8 mouse cellular contexts compared by ENCODE assay signal in the genomic region with DNA sequence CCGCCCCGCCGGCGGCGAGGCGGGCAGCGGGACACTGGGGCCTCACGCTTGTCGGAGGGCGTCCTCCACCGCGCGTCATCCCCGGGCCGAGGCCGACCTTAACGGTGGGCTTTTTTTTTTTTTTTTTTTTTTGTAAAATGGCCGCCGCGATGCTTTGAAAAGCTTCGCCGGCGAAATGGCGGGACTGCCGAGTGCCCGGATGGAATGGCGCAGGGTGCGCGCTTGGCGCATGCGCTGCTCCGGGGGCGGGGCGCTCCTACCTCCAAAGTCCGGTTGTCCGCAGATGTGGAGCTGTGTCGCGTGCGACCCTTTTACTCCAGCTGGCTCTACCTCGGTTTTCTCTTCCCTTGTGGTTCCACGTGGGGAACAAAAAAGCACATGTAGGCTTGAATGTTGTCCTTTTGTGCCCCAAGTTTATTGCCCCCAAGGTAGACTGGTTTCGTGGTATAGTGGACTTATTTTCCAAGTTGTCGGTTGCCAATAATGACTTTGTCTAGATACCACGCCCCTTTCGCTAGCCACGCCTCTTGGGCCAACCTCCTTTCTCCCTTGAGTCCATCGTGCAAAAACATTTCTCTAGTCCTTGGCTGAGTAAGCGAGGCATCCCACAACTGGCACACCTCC. TPM values are rescaled to one million over a fixed set of nuclear protein-coding genes. Genes with fewer than 3 reads are reported as not detected.
A peak's percentile ranks its signal among the peaks of the same experiment; 100 is the strongest.
DNase-seq lines count a peak whose midpoint lies in the region; ATAC-seq and TF ChIP-seq lines count a peak whose summit lies in the region.

No protein-coding gene starts in this region.

- DNase-seq in CD8-positive naive resting alpha-beta T cell, adult 2 months (ENCODE audit: low read depth in 2 of 2, low spot score in 2 of 2), result peak; percentile 68 to 80
- DNase-seq in brain, embryonic 14.5 days (ENCODE audit: low read depth), result peak; percentile 97
- peak; percentile 95 to 96 for DNase-seq in kidney, postnatal 25 days
- DNase-seq in lung, adult 2 months, result peak; percentile 94
- DNase-seq in testis, postnatal 14 days (ENCODE audit: low spot score), result peak; percentile 93

- H3K4me1 ChIP-seq in erythroblast, embryonic 14.5 days (ENCODE audit: control insufficient read depth), result peaks cover 81% of the 10 kb centered on the region
- peaks cover 65% of the 10 kb centered on the region for H3K4me1 ChIP-seq in heart, embryonic 15.5 days (replicated peaks)
- peaks cover 15% of the 10 kb centered on the region for H3K4me1 ChIP-seq in lung, adult 2 months (ENCODE audit: control insufficient read depth, insufficient read depth, low read length)
- peaks cover 79% of the 10 kb centered on the region for H3K4me1 ChIP-seq in neural tube, embryonic 15.5 days

- H3K36me3 ChIP-seq in erythroblast, embryonic 14.5 days (ENCODE audit: control insufficient read depth), result peaks cover 34% of the 10 kb centered on the region
- peaks cover 25% of the 10 kb centered on the region for H3K36me3 ChIP-seq in heart, embryonic 15.5 days
- peaks cover 25% of the 10 kb centered on the region for H3K36me3 ChIP-seq in neural tube, embryonic 15.5 days

- no peak for TF ChIP-seq POLR2A in brain, embryonic 14.5 days (IDR thresholded peaks at IDR 0.05; ENCODE audit: borderline replicate concordance, extremely low read depth, insufficient read depth, insufficient read length, poor library complexity, severe bottlenecking)
- TF ChIP-seq POLR2A in lung, adult 2 months (IDR thresholded peaks at IDR 0.05; ENCODE audit: borderline replicate concordance, extremely low read depth, low read depth, low read length), result no peak; the same call in 1 of the 2 replicates

- ATAC-seq in heart, embryonic 15.5 days (replicated peaks; ENCODE audit: insufficient number of reproducible peaks, insufficient read depth, low FRiP score, low read depth), result peak; percentile 57
- ATAC-seq in neural tube, embryonic 15.5 days (ENCODE audit: low FRiP score), result peak; percentile 49

- H3K9me3 ChIP-seq in erythroblast, embryonic 14.5 days (ENCODE audit: control insufficient read depth, low read length), result peaks cover 26% of the 10 kb centered on the region
- H3K9me3 ChIP-seq in heart, embryonic 15.5 days (replicated peaks), result no peaks in the 10 kb centered on the region
- H3K9me3 ChIP-seq in neural tube, embryonic 15.5 days (replicated peaks), result no peaks in the 10 kb centered on the region

- no peak for TF ChIP-seq CTCF in brain, embryonic 14.5 days (IDR thresholded peaks at IDR 0.05; ENCODE audit: borderline replicate concordance, extremely low read depth, insufficient read depth, insufficient read length)
- TF ChIP-seq CTCF in lung, adult 2 months (IDR thresholded peaks at IDR 0.05; ENCODE audit: insufficient read depth, low read length), result no peak

- H3K4me2 ChIP-seq in heart, embryonic 15.5 days, result peak overlapping the region; percentile 69
- H3K4me2 ChIP-seq in neural tube, embryonic 15.5 days, result peak overlapping the region; percentile 96

- H3K4me3 ChIP-seq in erythroblast, embryonic 14.5 days (replicated peaks), result peak overlapping the region; percentile 87
- peak overlapping the region; percentile 92 for H3K4me3 ChIP-seq in heart, embryonic 15.5 days
- peak overlapping the region; percentile 93 for H3K4me3 ChIP-seq in lung, adult 2 months (replicated peaks; ENCODE audit: extremely low read depth, low read depth, low read length)
- peak overlapping the region; percentile 90 for H3K4me3 ChIP-seq in neural tube, embryonic 15.5 days (replicated peaks)

- H3K27ac ChIP-seq in heart, embryonic 15.5 days, result peak overlapping the region; percentile 99
- peak overlapping the region; percentile 100 for H3K27ac ChIP-seq in neural tube, embryonic 15.5 days (replicated peaks)

- peak overlapping the region; percentile 98 for H3K9ac ChIP-seq in heart, embryonic 15.5 days
- H3K9ac ChIP-seq in neural tube, embryonic 15.5 days (replicated peaks), result peak overlapping the region; percentile 100

- peaks cover 8% of the 10 kb centered on the region for H3K27me3 ChIP-seq in erythroblast, embryonic 14.5 days (ENCODE audit: control insufficient read depth)
- no peaks in the 10 kb centered on the region for H3K27me3 ChIP-seq in heart, embryonic 15.5 days
- no peaks in the 10 kb centered on the region for H3K27me3 ChIP-seq in neural tube, embryonic 15.5 days (replicated peaks)

- WGBS in heart, embryonic 15.5 days, result under 1% methylated on average over 45 of the region's 48 CpGs
- under 1% methylated on average over 48 of the region's 48 CpGs for WGBS in lung, adult 2 months
- WGBS in neural tube, embryonic 15.5 days, result under 1% methylated on average over 47 of the region's 48 CpGs

RNA-seq across cellular contexts. Expression of gene Cirbp, which starts 2.4 kb away (rescaled TPM):
- 381 and 490 TPM in 2 replicates for polyA plus RNA-seq in brain, embryonic 14.5 days (2012; rRNA removed)
- 3.9 and 4.3 TPM in 2 replicates for polyA plus RNA-seq in erythroblast, embryonic 14.5 days (2012)
- 86.7 and 90.2 TPM in 2 replicates for polyA plus RNA-seq in heart, embryonic 15.5 days (2015; fragmentation: Nextera tagmentation; extraction: Ambion mirVana)
- polyA plus RNA-seq in lung, adult 2 months (2012; rRNA removed), result 162 and 200 TPM in 2 replicates
- 284 and 345 TPM in 2 replicates for polyA plus RNA-seq in neural tube, embryonic 15.5 days (2015; fragmentation: Nextera tagmentation; extraction: Ambion mirVana)

RNA-seq across cellular contexts. Expression of gene 1600002K03Rik, which starts 4.6 kb away (rescaled TPM):
- 18.5 and 21.2 TPM in 2 replicates for polyA plus RNA-seq in brain, embryonic 14.5 days (2012; rRNA removed)
- 0.60 and 0.99 TPM in 2 replicates for polyA plus RNA-seq in erythroblast, embryonic 14.5 days (2012)
- 7.7 and 9.1 TPM in 2 replicates for polyA plus RNA-seq in heart, embryonic 15.5 days (2015; fragmentation: Nextera tagmentation; extraction: Ambion mirVana)
- polyA plus RNA-seq in lung, adult 2 months (2012; rRNA removed), result 11.2 and 14.0 TPM in 2 replicates
- 13.5 and 14.3 TPM in 2 replicates for polyA plus RNA-seq in neural tube, embryonic 15.5 days (2015; fragmentation: Nextera tagmentation; extraction: Ambion mirVana)

RNA-seq across cellular contexts. Expression of gene Efna2, which starts 11.1 kb away (rescaled TPM):
- polyA plus RNA-seq in brain, embryonic 14.5 days (2012; rRNA removed), result 57.2 and 66.4 TPM in 2 replicates
- 0.10 and 0.16 TPM in 2 replicates for polyA plus RNA-seq in erythroblast, embryonic 14.5 days (2012)
- 8.6 and 9.7 TPM in 2 replicates for polyA plus RNA-seq in heart, embryonic 15.5 days (2015; fragmentation: Nextera tagmentation; extraction: Ambion mirVana)
- 3.6 and 4.7 TPM in 2 replicates for polyA plus RNA-seq in lung, adult 2 months (2012; rRNA removed)
- 25.9 and 31.2 TPM in 2 replicates for polyA plus RNA-seq in neural tube, embryonic 15.5 days (2015; fragmentation: Nextera tagmentation; extraction: Ambion mirVana)

RNA-seq across cellular contexts. Expression of gene Midn, which starts 20.1 kb away (rescaled TPM):
- 177 and 213 TPM in 2 replicates for polyA plus RNA-seq in brain, embryonic 14.5 days (2012; rRNA removed)
- polyA plus RNA-seq in erythroblast, embryonic 14.5 days (2012), result 7.0 and 9.3 TPM in 2 replicates
- polyA plus RNA-seq in heart, embryonic 15.5 days (2015; fragmentation: Nextera tagmentation; extraction: Ambion mirVana), result 11.6 and 16.8 TPM in 2 replicates
- polyA plus RNA-seq in lung, adult 2 months (2012; rRNA removed), result 110 and 150 TPM in 2 replicates
- 19.4 and 20.5 TPM in 2 replicates for polyA plus RNA-seq in neural tube, embryonic 15.5 days (2015; fragmentation: Nextera tagmentation; extraction: Ambion mirVana)

RNA-seq across cellular contexts. Expression of gene Cbarp, which starts 27.5 kb away (rescaled TPM):
- polyA plus RNA-seq in brain, embryonic 14.5 days (2012; rRNA removed), result 152 and 242 TPM in 2 replicates
- 0.15 and 0.52 TPM in 2 replicates for polyA plus RNA-seq in erythroblast, embryonic 14.5 days (2012)
- polyA plus RNA-seq in heart, embryonic 15.5 days (2015; fragmentation: Nextera tagmentation; extraction: Ambion mirVana), result 1.7 and 2.9 TPM in 2 replicates
- 29.9 and 31.5 TPM in 2 replicates for polyA plus RNA-seq in lung, adult 2 months (2012; rRNA removed)
- 91.9 and 93.0 TPM in 2 replicates for polyA plus RNA-seq in neural tube, embryonic 15.5 days (2015; fragmentation: Nextera tagmentation; extraction: Ambion mirVana)

Comparison
In these comparisons a context has a peak if more than half of its experiments do, and no peak if none do; other contexts are left out.
1. Peak in every context shown above with its lines: DNase-seq, ATAC-seq, H3K4me3 ChIP-seq and H3K27ac ChIP-seq.
2. RNA of gene Cirbp, which starts 2.4 kb away (polyA plus RNA-seq): 381 to 490 TPM in brain, embryonic 14.5 days, 284 to 345 TPM in neural tube, embryonic 15.5 days, 162 to 200 TPM in lung, adult 2 months and 86.7 to 90.2 TPM in heart, embryonic 15.5 days; 3.9 to 4.3 TPM in erythroblast, embryonic 14.5 days; every median in the first group is over 10 times any median in the second.